Mouse (Mus musculus) spleen, postnatal 14 days (tissue): ENCODE results near the gene Fcgr1.
A peak's percentile ranks its signal among the peaks of the same experiment; 100 is the strongest.

Experiments used
- DNase-seq, 2 experiments: peaks; one replicate each; pipeline ENCODE4 v3.0.0; 2021 to 2022; ENCODE audit warnings: low spot score in 2 of 2

The Fcgr1 gene

DNA sequence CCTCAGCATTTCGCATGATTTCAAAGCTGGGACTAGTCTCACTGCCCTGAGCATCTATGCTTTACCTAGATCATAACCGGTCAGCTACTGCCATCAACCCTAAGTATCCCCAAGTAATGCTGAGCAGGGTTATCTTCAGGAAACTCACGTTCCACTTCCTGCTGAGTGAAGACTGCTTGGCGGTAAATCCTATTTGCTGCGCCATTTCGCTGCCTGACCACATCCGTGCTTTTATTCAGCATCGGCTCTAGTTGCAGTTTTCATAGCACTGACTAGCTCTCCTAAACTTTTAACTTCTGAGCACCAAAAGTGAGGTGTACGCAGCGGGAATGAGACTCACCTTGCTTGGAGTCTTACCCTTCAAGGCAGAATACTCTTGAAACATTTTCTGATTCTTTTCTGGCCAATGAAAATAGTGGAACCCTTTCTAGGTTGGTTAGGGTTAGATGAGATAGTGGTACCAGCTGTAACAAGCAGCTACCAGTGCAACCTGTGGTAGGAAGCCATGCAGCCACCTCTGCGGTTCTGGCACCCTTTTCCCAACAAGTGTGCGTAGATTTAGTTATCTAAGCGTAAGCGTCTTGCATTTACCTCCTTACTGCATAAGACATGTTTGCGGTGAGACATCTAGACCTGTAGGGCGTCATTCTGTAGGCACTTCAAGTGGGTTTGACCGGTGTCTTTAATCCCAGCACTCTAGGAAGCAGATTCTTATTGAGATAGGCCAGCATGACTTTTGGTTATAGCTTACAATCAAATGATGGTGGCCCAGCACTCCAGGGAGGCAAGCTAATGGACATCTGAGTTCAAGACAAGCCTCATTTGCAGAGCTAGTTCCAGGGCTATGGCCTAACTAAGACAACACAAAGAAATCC lies 19.9 kb downstream of the Fcgr1 start:
- no peak for DNase-seq

GRCm38 (mm10) chr3:96269511-96270474 lies 24.0 kb downstream of the Fcgr1 start, which contains the start of gene Hist2h2bb:
Gene Hist2h2bb, plus strand, starts transcription at chr3:96269752.
- peak; percentile 84 to 85 for DNase-seq

DNA sequence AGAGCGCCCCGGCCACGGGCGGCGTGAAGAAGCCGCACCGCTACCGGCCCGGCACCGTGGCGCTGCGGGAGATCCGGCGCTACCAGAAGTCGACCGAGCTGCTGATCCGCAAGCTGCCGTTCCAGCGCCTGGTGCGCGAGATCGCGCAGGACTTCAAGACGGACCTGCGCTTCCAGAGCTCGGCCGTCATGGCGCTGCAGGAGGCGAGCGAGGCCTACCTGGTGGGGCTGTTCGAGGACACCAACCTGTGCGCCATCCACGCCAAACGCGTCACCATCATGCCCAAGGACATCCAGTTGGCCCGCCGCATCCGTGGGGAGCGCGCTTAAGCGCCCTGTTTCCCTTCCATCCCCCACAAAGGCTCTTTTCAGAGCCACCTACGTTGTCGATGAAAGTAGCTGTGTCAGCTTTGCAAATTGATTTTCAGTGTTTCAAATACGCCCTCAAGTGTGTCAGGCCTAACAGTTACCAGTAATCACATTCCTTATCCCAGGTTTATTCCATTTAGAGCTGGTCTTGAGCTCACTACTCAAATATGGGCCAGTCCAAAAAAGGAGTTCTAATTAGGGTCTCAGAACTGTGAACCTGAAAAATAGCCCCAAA lies 24.9 kb downstream of the Fcgr1 start:
- DNase-seq = peak in 1 of 2 experiments; percentile 25

DNA sequence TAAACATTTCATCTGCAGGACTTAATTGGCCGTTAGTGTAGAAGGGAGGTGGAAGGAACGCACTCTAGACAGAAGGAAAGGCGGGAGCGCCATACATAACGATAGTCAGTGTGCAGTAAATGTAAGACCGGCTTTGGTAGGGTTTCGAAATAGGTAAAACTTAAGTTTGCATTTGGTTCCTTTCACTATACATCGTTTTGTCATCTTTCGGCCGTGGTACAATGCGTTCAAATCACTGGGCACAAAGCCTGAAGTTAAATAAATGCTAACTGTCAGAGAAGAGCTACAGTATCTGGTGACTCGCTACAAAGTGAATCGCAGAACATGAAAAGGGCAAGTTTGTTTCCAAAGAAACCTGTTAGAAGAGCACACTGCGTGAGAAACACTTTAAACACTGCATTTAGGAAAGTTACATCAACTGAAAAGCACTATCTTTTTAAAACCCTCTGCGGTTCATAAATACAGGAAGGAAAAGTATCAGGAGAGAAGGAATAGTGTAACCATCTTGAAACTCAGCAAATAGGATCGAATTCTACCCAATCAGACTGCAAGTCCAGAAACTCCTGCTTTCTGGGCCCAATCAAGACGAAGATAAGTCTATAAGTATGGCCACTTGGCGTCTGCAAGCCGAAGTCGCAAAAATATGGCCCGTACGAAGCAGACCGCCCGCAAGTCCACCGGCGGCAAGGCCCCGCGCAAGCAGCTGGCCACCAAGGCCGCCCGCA lies 25.6 kb downstream of the Fcgr1 start, which contains the start of gene Hist2h3b:
TSS of gene Hist2h3b (plus strand) at position 604 of the 725 bp plus-strand sequence.
- DNase-seq = peak; percentile 81 to 82

- DNase-seq = no peak
These were observed 26.2 kb downstream of the Fcgr1 start for GRCm38 (mm10) chr3:96267541-96267940.

DNA sequence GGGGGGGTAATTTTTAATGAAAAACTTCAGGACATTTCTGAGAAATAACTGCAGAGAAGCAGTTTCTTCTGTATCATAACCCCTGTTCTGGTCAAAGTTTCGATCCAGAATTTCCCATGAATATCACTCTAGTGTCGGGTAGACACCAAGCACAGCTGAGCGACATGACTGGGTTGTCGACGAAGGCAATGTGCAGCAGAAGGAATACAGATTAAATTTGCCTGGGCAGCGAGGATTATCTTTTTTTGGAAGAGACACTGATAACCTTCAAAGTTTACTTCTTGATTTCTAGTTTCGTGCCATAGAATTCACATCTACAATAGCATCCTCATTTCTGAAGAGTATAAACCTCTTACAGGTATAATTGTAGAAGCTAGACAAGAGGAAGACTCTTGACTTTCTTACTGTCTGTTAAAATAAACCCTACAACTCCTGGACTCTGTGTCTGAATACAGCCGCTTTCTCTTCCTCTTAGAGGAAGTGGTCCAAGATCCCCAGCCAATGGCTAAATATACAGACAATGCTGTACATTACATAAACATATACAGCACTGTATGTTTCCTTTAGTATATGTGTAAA lies 27.5 kb downstream of the Fcgr1 start:
- no peak for DNase-seq

DNA sequence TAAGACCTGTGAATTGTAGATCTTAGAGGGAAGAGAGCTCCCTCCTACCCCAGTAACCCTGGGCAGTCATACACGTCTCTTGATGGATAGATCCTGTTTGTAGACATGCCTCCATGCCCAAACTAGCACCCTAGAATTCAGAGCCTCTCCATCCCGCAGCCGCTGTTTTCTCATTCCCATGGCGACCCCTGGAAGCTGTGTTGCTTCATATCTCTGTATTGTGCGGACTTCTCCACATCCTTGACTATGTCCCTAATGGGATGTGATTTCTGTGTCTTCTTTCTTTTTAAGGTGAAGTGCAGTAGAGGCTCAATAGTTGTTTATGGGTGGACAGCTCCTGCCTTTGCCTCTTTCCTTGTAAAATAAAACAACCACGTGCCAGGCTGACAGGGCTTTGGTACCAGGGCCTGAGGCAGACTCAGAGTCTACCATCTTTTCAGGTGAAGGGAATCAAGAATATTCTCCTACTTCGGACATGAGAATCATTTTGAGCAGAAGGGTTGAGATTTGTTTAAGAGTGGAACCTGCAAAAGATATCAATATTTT lies 29.3 kb downstream of the Fcgr1 start:
- DNase-seq = no peak

- peak in 1 of 2 experiments; percentile 25 for DNase-seq
These were observed 30.0 kb downstream of the Fcgr1 start for GRCm38 (mm10) chr3:96263558-96264403.

GRCm38 (mm10) chr3:96262979-96263550 lies 30.7 kb downstream of the Fcgr1 start, which contains the start of gene Hist2h4:
Gene Hist2h4, minus strand, starts transcription at chr3:96263311.
- peak; percentile 91 to 96 for DNase-seq

GRCm38 (mm10) chr3:96262216-96262875 lies 31.4 kb downstream of the Fcgr1 start:
- DNase-seq = peak; percentile 61 to 74

DNA sequence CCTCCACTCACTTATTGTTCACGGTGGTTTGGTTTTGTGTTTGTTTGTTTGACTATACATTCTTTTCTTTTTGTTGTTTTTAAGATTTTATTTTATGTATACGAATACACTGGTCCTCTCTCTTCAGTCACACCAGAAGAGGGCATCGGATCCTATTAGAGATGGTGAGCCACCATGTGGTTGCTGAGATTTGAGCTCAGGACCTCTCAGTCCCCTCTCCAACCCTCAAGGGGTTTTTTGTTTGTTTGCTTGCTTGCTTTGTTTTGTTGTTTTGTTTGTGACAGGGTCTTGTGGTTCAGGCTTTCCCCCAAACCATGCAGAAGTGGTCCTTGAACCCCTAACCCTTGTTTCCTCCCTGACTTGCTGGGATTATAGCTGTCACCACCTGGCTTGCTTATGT lies 32.1 kb downstream of the Fcgr1 start:
- DNase-seq = no peak

DNA sequence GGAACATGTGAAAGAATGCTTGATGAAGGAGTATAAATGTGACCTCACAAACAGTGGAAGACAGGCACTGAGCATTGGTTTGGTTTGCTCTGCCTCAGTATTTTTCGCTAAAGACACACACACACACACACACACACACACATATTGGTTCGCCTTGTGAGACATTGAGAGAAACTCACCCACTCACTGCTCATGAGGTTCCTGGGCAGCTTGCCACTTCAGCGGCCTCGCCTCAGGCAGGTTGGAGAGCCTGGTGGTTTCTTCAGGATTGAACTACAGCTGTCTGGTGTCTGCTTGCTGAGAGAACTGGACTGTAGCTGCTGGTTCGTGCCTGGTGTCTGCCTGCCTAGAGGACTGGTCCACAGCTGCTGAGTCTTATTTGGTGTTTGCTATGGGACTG lies 33.5 kb downstream of the Fcgr1 start:
- DNase-seq = no peak

GRCm38 (mm10) chr3:96257190-96257589 lies 36.6 kb downstream of the Fcgr1 start:
- no peak for DNase-seq

DNA sequence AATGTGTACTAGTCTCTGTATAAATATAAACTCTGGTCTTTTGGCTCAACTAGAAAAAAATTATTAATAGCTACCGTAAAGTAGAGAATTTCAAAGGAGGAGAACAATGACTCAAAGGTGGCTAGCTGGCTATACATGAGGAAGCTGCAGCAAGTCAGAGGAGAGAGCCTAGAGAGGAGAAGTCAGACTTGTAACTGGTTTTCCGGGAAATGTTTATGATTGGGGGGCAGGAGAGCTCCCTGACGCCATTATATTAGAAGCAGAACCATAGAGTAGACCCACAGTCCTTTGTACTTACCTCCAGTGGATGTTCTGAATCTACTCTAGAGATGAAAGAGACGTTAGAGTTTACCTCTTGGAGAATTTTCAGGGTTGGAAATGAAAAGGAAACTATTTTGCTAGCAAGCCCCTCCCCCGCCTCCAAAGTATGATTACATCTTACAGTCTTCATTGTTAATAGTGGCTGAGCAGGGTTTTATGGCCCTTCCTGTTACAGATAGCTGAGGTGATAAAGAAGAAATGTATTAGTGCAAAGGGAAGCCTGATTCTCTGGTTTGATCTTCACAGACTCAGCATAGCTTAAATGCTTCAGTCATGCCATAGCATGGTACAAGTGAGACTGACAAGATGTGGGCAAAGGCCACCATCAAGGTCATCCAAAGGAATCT lies 37.7 kb downstream of the Fcgr1 start:
- no peak for DNase-seq

DNA sequence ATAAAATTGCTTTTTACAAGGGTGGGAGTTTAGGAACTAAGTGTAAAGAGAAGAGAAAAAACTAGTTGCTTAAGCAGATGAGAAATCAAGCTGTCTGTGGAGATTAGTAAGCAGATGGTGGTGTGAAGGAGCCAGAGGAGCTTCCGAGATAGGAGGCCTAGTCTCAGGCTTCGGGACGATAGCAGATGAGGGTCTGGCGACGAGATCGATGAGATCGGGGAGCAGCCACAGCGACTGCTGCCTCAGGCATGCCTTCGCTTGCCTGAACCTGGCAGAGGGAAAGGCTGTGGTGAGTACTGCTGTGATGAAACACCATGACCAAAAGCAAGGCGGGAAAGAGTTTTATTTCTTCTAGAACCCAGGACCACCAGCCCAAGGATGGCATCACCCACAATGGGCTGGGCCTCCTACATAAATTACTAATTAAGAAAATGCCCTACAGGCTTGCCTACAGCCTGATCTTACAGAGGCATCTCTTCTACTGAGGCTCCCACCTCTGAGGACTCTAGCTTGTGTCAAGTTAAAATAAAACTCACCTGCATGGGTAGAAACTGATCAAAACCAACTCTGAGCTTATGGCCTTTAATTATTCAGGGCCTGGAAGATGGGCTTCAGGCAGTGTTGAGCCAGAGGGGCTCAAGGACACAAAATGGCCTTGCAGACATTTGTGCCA lies 39.0 kb downstream of the Fcgr1 start:
- no peak for DNase-seq

DNA sequence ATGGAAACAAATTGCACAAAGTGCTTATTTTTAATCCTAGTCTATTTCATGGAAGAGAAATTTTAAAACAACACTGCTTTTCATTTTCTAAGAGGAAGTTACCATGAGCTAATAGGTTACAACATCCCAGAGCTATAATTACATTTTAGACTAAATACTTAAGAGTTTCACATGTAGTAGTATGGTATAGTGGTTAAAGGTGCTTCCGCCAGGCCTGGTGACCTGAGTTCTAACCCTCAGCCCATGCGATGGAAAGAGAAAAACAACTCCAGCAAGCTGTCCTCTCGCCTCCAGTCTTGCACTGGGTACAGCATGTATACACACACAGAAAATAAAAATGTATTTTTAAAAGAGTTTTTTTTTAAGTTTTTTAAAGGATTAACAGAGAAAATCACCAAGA lies 42.0 kb downstream of the Fcgr1 start:
- DNase-seq = no peak

DNA sequence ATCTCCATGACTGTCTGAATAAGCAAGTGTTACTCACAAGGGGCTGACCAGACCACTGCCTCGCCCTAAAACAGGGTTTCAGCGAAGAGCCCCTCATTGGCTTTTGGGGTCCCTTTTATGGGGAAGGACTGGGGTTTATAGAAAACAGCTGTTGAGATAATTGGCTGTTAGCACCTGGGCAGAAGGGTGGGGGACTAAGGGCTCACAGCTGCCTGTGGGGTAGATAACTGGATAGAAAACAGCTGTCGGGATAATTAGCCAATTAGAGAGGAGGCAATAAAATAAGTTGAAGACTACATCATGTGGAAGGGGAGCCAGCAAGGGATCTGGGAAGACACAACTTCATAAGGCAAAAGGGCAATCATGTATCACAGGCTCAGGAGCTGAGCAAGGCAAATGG lies 42.9 kb downstream of the Fcgr1 start:
- no peak for DNase-seq

- DNase-seq = no peak
These were observed 44.8 kb downstream of the Fcgr1 start for GRCm38 (mm10) chr3:96249034-96249345.
